Mouse (Mus musculus): ENCODE results near the gene Ang6.
"Not testable (repeated sequence)": the region's sequence is repeated elsewhere in the genome, so short reads cannot be mapped to it uniquely, and the experiment has no call there.

The Ang6 gene

GRCm38 (mm10) chr14:44002169-44002568 is at the start of gene Ang6:
TSS of gene Ang6 (minus strand) at chr14:44002269.
- no peak for DNase-seq

GRCm38 (mm10) chr14:44046567-44046966 is 44.5 kb upstream of the Ang6 start:
- DNase-seq: not testable (repeated sequence)

GRCm38 (mm10) chr14:44031828-44032227 is 29.8 kb upstream of the Ang6 start:
- DNase-seq: not testable (repeated sequence)

GRCm38 (mm10) chr14:44009686-44010085 is 7.6 kb upstream of the Ang6 start:
- not testable (repeated sequence) for DNase-seq

GRCm38 (mm10) chr14:44008021-44008420 is 6.0 kb upstream of the Ang6 start:
- not testable (repeated sequence) for DNase-seq

GRCm38 (mm10) chr14:44001600-44001999 is 469 bp downstream of the Ang6 start:
- DNase-seq: no peak

GRCm38 (mm10) chr14:43998455-43999000 is 3.5 kb downstream of the Ang6 start:
- not testable (repeated sequence) for DNase-seq

GRCm38 (mm10) chr14:43987404-43987803 is 14.7 kb downstream of the Ang6 start:
- DNase-seq: peak; percentile 72

- no peak for DNase-seq
These were observed 15.9 kb downstream of the Ang6 start for GRCm38 (mm10) chr14:43986147-43986546.

GRCm38 (mm10) chr14:43983897-43984296 is 18.2 kb downstream of the Ang6 start:
- DNase-seq: peak; percentile 71

GRCm38 (mm10) chr14:43983454-43983853 is 18.6 kb downstream of the Ang6 start:
- DNase-seq: no peak

GRCm38 (mm10) chr14:43956769-43957168 is 45.3 kb downstream of the Ang6 start, which contains the start of gene Ang5:
TSS of gene Ang5 (plus strand) at chr14:43957069.
- not testable (repeated sequence) for DNase-seq

- not testable (repeated sequence) for DNase-seq
These were observed 47.0 kb downstream of the Ang6 start for GRCm38 (mm10) chr14:43955074-43955473.

GRCm38 (mm10) chr14:43953382-43953781 is 48.7 kb downstream of the Ang6 start:
- DNase-seq: not testable (repeated sequence)

All from retina, postnatal 1 day (tissue).